Mouse (Mus musculus) T-helper 1 cell (primary cell): ENCODE measurements around the gene Tor2a.

ENCODE experiments used
- in situ Hi-C: fragments of 300-600 bp; cut with MboI, MseI; formaldehyde crosslinking; loops from one replicate; pipeline ENCODE4 v1.15.1; 2025; ENCODE audit warnings: high pct_unique_total_duplicates

Gene Tor2a

GRCm38 (mm10) chr2:32761361-32761760, 4.3 kb downstream of the Tor2a start:
- in situ Hi-C loops = no loop called here

GRCm38 (mm10) chr2:32761859-32762258, 4.8 kb downstream of the Tor2a start:
- in situ Hi-C loops = no loop called here

- in situ Hi-C loops = no loop called here
Measured at GRCm38 (mm10) chr2:32763353-32763752, 6.3 kb downstream of the Tor2a start.

- in situ Hi-C loops = no loop called here
Measured at GRCm38 (mm10) chr2:32767241-32767640, 10.2 kb downstream of the Tor2a start.

- in situ Hi-C loops = no loop called here
Measured at GRCm38 (mm10) chr2:32768661-32769285, 11.7 kb downstream of the Tor2a start.

- in situ Hi-C loops = no loop called here
Measured at GRCm38 (mm10) chr2:32769327-32770085, 12.5 kb downstream of the Tor2a start.

DNA sequence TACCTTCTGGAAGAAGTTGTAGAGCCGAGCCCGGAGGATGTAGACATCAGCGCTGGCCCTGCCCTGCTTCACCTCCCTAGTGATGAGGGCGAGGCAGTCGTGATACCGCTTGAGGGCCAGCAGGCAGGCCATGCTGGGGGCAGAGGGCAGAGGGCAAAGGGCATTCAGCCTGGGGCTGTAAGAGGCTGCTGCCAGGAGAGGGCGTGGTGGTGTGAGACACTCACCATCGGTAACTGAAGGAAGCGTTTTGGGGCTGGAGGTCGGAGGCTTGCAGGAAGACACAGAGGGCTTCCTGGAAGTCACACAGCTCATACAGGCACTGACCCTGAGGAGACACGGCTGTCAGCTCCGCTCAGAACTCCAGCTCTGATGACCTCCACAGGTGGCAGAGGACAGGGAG, 14.9 kb downstream of the Tor2a start:
- in situ Hi-C loops = no loop called here

DNA sequence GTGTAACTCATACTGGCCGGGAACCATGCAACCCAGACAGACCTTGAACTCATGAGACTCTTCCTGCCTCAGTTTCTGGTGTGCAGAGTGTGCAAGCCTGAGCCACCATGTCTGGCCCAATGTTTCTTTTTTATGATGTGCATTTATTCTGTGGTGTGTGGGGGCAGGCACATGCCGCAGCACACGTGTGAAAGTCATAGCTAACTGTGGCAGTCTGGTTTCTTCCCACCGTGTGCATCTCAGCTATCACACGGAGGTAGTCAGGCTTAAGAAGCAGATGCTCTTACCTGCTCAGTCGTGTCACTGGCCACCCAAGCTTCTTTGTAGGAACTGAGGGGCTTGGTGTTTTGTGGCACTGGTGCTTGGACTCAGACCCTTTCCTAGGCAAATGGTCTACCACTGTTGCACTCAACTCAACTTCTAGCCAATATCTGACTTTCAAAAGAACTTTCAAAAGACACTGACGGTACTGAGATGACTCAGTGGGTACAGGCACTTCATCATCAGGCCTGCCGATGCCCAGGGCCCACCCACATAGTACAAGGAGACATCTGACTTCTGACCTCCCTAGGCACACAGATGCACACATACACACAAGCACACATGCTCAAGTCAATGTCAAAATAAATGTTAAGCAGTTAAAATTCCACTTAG, 15.7 kb downstream of the Tor2a start:
- in situ Hi-C loops = no loop called here

DNA sequence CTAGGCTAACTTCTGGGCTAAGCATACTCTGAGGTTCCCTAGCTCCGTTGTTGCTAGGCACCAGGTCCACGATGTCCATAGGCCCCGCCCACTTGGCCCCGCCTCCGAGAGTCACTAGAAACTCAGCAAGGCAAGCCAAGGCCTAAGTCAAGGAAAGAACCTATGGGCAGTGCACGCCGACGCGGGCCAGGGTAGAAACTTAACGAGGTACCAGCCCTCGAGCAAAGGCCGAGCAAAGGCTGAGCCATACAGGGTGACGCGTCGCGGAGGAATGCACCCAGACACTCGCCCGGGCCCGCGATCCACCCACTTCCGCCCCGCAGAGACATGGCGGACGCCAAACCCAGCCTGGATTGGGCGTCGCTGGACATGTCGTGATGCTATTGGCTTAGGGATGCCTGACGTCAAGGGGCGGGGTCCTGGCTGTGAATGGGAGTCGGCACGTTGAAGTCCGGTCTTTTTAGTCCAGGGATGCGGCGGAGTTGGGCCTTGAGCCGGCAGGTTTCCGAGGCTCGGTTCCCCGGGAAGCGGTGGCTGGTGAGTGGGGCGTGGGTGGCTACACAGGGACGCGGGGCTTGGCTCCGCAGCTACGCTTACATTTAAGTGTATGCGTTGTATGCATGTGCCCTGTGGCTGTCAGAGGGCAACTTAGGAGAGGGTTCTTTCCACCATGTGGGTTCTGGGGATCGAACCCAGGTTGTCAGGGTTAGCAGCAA, 18.5 kb downstream of the Tor2a start, which contains the start of the genes Ttc16 and Ptrh1:
Gene Ttc16 (minus strand): TSS at position 275 of the 716 bp plus-strand sequence.
Gene Ptrh1 (plus strand): TSS at position 428 of the 716 bp plus-strand sequence.
- in situ Hi-C loops = no loop called here

DNA sequence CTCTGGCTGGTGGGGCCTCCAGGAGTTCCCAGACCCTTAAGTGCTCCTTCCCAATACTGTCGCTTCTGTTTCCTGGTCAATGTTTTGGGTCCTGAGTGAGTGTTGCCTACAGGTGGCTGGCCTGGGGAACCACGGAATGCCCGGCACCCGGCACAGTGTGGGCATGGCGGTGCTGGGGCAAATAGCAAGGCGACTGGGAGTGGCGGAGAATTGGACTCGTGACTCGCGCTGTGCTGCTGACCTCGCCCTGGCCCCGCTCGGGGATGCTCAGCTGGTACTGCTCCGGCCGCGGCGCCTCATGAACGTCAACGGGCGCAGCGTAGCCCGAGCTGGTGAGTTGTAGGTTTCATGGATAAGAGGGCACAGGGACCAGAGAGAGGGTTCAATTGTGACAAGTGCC, 19.2 kb downstream of the Tor2a start:
- in situ Hi-C loops = no loop called here

DNA sequence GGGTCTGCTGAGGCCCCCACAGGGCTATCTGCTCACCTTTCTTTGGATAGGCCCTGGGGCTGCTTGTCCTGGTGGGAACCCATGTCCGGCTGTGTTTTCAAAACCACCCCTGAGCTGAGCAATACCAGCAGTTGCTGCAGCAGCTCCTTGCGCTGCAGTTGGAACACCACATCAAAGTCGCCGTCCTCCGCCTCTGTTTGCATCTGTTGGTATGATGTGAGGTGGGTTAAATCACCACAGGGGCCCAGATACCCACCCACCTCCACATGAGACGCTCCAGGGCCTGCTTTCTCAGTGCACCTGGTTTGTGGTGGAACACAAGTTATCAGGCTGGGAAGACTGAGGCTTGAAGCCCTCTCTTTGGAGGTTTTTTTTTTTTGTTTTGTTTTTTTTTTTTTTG, 21.0 kb downstream of the Tor2a start:
- in situ Hi-C loops = no loop called here

DNA sequence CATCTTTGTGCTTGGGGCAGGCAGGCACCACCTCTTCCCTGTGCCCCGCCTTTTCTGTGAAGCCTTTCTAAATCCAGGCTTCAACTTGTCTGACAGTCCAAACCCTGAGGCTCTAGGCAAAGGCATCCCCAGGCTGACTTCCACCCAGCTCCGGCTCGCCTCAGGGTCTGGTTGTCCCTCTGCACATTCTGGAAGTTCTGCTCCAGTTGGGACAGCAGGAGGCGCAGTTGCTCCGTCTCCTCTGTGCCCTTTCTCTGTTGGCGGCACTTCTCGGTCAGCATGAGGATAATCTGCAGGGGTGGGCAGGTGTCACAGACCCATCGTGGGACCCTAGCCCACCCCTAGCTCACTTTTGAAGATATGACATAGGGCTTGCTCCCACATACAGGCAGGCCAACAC, 22.1 kb downstream of the Tor2a start:
- in situ Hi-C loops = no loop called here

- in situ Hi-C loops = no loop called here
Measured at GRCm38 (mm10) chr2:32779714-32780113, 22.7 kb downstream of the Tor2a start.

GRCm38 (mm10) chr2:32781710-32782109, 24.7 kb downstream of the Tor2a start:
- in situ Hi-C loops = no loop called here

DNA sequence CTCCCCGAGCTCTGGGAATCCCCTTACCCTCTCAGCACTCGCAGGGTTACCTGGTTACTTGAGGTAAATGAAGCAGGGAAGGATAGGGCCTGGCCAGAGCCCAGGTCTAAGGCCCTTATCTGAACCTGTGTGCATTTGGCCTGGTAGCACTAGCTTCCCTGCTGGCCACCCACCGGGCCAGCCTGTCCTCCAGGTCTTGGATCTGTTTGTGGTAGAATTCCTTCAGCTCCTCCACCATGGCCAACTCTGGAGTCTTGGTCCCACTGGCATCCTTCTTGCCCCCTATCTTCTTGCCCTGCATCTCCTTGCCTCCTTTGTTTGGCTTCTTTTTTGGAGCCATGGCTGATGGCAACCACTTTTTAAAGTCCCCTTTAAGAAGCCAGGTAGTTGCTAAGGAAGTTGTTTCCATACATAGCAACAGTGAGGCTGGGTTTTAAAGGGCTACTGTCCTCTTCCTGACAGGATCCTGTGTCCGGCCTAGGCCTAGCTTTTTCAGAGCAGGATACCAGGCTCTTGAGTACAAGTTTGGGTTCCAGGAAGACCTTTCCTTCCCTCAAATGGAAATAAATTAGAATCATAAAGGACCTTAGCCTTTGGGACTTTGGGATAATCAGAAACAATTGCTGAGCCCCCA, 27.1 kb downstream of the Tor2a start, which contains the start of gene Cfap157:
Gene Cfap157 (minus strand): TSS at position 381 of the 634 bp plus-strand sequence.
- in situ Hi-C loops = no loop called here

GRCm38 (mm10) chr2:32787176-32787575, 30.1 kb downstream of the Tor2a start:
- in situ Hi-C loops = loop anchor here (5.0 kb wide), 1 partner anchor 55 kb away; no protein-coding TSS in a partner anchor

- in situ Hi-C loops = loop anchor here (5.0 kb wide), 1 partner anchor 54 kb away; no protein-coding TSS in a partner anchor
Measured at GRCm38 (mm10) chr2:32788581-32788980, 31.5 kb downstream of the Tor2a start.

DNA sequence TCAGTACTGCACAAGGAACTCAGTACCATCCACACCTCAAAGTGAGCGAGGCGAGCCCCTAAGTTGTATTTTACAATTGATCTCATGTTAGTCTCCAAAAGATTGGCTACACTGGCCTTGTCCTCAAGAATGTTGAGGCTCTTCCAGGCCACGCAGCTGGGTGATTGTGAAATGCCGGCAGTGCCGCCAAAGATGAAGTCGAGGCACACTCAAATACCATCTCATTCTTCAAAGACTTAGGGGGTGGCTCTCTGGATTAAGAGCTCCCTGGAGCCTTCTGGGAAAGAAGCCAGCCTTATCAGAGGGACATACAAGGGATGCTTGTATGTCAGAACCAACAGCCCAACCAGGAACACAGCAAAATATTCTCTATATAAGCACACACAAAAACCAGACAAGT, 34.3 kb downstream of the Tor2a start:
- in situ Hi-C loops = no loop called here

DNA sequence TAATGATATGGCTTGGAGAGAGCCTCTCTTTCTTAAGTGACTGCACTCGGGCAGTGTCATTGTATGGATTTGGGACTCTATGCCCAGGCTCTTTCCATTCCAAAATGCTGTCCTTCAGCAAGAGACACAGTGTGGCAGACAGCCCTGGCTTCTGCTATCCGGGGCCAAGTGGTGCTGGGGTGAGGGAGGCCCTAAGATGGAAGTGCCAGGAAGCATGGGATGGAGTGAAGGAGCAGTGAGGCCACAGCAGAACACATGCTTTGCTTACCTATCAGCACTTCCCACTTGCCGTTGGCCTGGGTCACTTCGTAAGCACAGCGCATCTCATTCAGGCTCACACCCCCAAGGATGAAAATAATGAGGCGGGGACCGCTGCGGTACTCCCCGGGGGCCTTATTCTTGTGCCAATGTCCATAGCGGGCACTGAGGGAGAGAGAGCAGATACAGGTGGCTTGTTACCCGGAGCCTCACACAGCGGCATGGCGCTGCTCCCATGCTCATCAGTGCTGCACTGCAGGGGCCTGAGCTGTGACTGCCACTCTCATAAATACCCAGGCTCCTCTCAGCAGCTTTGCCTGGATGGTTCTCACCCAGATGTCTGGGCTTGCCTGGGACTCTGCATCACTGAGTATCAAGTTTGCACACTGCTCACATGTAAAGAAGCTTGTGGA, 38.8 kb downstream of the Tor2a start:
- in situ Hi-C loops = no loop called here

DNA sequence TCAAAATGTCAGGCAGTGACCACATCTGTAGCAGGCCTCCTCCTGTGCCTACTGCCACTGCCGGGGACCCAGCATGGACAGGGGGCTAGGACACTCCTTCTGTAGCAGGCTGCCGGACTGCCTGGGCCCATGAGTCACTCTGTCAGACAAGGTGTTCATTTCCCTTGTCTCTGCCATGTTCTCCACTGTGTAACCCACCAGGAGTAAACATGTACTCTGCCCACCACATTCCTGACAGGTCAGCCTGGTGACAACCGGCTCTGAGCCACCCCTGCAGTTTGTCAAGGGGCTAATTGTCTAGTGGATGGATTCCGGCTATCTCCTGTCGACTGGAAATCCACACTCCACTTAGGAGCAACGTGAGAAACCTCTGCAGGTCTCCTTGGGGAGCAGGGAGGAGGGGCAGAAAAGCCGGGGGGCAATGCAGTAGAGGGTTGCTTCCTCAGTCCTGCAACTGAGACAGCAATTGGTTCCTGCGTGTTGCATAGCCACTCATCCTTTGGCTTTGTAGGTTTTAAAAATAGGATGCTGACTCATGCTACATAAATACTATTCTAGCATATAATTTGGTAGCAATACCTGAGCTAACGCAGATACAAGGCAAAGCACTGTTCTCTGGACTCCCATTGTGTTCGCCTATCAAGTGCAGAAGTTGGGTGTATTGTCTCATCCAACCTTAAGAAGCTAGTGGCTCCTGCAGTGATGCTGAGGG, 41.4 kb downstream of the Tor2a start:
- in situ Hi-C loops = no loop called here
